Mouse (Mus musculus): ENCODE measurements around the gene Utrn.

DNA sequence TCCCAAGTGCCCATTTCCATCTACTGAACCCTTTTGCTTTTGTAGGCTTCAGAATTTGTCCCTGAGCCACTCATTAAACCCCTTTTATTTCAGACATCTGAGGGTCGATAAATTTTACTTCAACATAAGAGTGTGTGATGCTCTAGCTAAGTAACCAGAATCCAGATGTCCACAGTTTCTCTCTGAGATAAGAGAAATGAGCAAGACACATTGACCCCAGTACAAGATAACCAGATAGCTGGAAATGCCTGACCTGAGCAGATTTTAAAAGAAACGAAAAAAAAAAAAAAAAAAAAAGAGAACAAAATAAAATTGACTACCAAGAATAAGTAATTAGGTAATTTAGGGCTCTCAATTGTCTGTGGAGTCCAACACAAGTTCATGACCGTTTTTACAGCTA, 145.9 kb downstream of the Utrn start:
- TF ChIP-seq POLR2A (IDR thresholded peaks at IDR 0.05; ENCODE audit: insufficient read depth, low read length) (no peak), CTCF (IDR thresholded peaks at IDR 0.05; ENCODE audit: low read depth, low read length) (no peak)

Measured in ES-Bruce4 (cell line).